Mouse (Mus musculus) stomach, embryonic 14.5 days (tissue): ENCODE data around the gene Crim1. TPM values are rescaled to one million over a fixed set of nuclear protein-coding genes. Genes with fewer than 3 reads are reported as not detected.

ENCODE experiments used
- ATAC-seq: fragments of 200-750 bp; cut with Nextera tagmentation; 2 replicates; pipeline ENCODE4 v1.8.0; 2017; ENCODE audit warnings: low read depth, moderate TSS enrichment; ENCODE audit not compliant: insufficient number of reproducible peaks, insufficient read depth, low FRiP score
- H3K27ac ChIP-seq: fragments of 300-500 bp; sonication (generic); 2 replicates; pipeline ENCODE4 v1.5.1; 2014; ENCODE audit warnings: mild to moderate bottlenecking, low read length, moderate library complexity, mixed read lengths
- H3K27me3 ChIP-seq: fragments of 300-500 bp; sonication (generic); 2 replicates; pipeline ENCODE4 v1.6.1; 2014; ENCODE audit warnings: low read length, control low read depth, mixed read lengths; ENCODE audit not compliant: control insufficient read depth, insufficient read depth
- H3K36me3 ChIP-seq: fragments of 300-500 bp; sonication (generic); 2 replicates; pipeline ENCODE4 v1.6.1; 2014; ENCODE audit warnings: mild to moderate bottlenecking, control low read depth, low read length, moderate library complexity, mixed read lengths; ENCODE audit not compliant: control insufficient read depth, insufficient read depth
- H3K4me1 ChIP-seq: fragments of 300-500 bp; sonication (generic); 2 replicates; pipeline ENCODE4 v1.6.1; 2014; ENCODE audit warnings: low read length, control low read depth, mixed read lengths; ENCODE audit not compliant: control insufficient read depth, insufficient read depth
- H3K4me2 ChIP-seq: fragments of 300-500 bp; sonication (generic); replicated peaks from 2 replicates; pipeline ENCODE4 v1.6.1; 2014; ENCODE audit warnings: low read depth, low read length, control low read depth
- H3K4me3 ChIP-seq: fragments of 300-500 bp; sonication (generic); 2 replicates; pipeline ENCODE4 v1.5.1; 2014; ENCODE audit warnings: low read depth, low read length, control low read depth
- H3K9ac ChIP-seq: fragments of 300-500 bp; sonication (generic); replicated peaks from 2 replicates; pipeline ENCODE4 v1.6.1; 2014; ENCODE audit warnings: low read depth, mild to moderate bottlenecking, control low read depth, low read length, moderate library complexity, mixed read lengths
- H3K9me3 ChIP-seq: fragments of 300-500 bp; sonication (generic); 2 replicates; pipeline ENCODE4 v1.6.1; 2016; ENCODE audit warnings: low read depth, low read length, control low read depth; ENCODE audit not compliant: control insufficient read depth
- WGBS: fragments of 180-500 bp; shearing (Covaris S2); extraction: QIAGEN DNeasy Blood & Tissue Kit; methylation state at CpG from one replicate; pipeline ENCODE4 v1.1.7; 2014; 5-methylcytosine and 5-hydroxymethylcytosine counted together
- polyA plus RNA-seq: library from polyadenylated mRNA; unstranded; fragments of >200 nt; fragmentation: Nextera tagmentation; extraction: Ambion mirVana; gene quantifications from 2 replicates; pipeline ENCODE4 v1.2.1, GENCODE M21; 2014

Crim1 gene
- polyA plus RNA-seq, 1 experiment from 2014 or later: 4.9 TPM

DNA sequence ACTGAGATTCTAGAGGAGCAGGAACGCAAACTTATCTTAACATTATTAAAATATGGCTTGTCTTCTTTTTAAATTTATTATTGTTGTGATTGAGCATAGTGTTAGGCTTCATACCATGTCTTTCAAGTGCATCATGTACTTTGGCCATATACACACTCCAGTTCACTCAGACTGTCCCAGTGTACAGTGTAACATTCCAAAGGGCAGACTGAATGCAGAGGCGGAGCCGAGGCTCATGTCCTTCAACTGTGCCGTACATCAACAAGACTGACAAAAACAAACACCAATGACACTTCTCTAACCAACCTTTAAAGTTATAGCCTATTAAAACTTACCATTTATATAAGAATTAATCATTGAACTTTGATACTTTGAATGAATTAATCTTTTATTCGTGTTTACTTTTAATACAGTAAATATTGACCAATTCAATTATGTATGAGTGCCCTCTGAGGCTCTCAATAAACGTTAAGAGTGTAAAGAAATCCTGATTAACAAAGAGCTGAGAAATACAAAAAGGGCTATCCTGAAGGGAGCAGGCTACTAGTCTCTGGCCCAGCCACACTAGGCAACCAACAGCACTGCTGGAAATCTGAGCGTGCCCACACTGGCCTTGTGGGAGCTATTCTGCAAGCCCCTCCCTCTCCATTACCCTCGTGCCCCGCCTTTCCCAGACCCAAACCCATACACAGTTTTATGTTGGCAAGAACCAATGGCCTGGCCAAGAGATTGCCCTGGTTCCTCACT is 188.2 kb downstream of the Crim1 start:
- Histone ChIP-seq H3K9me3 (no peaks in the 10 kb centered on the region), H3K36me3 (no peaks in the 10 kb centered on the region), H3K4me3 (no peak overlapping the region), H3K27me3 (no peaks in the 10 kb centered on the region), H3K4me2 (no peak overlapping the region), H3K9ac (no peak overlapping the region), H3K27ac (no peak overlapping the region), H3K4me1 (no peaks in the 10 kb centered on the region)
- 74% methylated on average over 9 of the region's 9 CpGs for WGBS
- peak; percentile 77 for ATAC-seq

DNA sequence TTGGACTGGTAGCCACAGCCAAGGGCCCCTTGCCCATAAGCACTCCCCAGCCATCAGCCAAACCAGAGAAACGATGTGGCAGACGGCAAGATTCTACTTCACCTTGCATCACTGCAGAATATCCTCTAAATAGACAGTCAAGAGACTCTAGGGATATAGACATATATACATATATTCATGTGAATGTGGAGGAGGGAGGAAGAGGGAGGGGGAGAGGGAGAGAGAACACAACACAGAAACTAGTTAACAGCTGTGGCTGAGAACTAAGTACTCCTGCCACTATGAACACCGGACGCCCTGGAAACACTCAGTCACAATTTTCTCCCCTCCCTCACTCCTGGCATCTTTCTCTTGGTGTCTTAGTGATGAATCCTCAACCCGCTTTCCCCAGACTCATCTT is 189.5 kb downstream of the Crim1 start:
- WGBS: 86% methylated on average over 5 of the region's 5 CpGs
- no peak for ATAC-seq
- H3K9me3 ChIP-seq: no peaks in the 10 kb centered on the region

DNA sequence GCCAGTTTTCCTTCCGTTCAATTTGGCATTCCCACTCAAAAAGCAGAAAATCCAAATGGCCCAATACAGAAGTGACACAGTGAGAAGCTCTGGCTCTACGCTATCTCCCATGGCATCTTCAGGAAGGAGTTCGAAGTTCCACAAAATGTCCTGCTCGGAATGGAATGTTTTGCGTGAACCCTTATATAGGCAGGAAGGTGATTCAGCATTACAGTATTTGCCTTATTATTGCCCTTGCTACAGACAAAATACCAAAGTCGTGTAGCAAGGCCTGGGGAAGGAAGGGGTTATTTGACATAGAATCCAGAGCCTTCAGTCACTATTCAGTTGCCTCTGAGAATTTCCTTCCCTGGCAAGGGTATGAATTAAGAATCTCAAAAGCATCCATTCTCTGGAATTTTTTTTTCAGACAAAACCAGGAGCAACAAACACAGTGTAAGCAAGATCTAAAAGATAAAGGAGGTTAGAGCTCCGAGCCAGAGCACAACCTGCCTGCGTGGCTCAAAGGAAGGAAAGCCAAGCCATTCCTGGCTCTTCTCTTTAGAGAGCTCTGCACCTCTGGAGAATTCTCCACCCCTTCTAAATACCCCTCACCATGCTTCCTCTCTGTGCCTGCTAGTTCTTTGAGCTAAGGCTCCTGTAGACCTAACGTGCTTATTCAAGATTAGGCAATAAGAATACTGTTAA is 192.5 kb downstream of the Crim1 start:
- 61% methylated on average over 9 of the region's 9 CpGs for WGBS
- Histone ChIP-seq H3K9me3 (no peaks in the 10 kb centered on the region), H3K4me3 (no peak overlapping the region), H3K27me3 (no peaks in the 10 kb centered on the region), H3K9ac (no peak overlapping the region), H3K36me3 (no peaks in the 10 kb centered on the region), H3K4me1 (no peaks in the 10 kb centered on the region), H3K4me2 (no peak overlapping the region), H3K27ac (no peak overlapping the region)
- no peak for ATAC-seq

More for the DNA sequence above, 189.5 kb downstream of the Crim1 start:
- H3K36me3 ChIP-seq: no peaks in the 10 kb centered on the region
- no peaks in the 10 kb centered on the region for H3K27me3 ChIP-seq
- H3K27ac ChIP-seq: no peak overlapping the region
- no peaks in the 10 kb centered on the region for H3K4me1 ChIP-seq
- H3K4me3 ChIP-seq: no peak overlapping the region
- no peak overlapping the region for H3K4me2 ChIP-seq
- no peak overlapping the region for H3K9ac ChIP-seq

DNA sequence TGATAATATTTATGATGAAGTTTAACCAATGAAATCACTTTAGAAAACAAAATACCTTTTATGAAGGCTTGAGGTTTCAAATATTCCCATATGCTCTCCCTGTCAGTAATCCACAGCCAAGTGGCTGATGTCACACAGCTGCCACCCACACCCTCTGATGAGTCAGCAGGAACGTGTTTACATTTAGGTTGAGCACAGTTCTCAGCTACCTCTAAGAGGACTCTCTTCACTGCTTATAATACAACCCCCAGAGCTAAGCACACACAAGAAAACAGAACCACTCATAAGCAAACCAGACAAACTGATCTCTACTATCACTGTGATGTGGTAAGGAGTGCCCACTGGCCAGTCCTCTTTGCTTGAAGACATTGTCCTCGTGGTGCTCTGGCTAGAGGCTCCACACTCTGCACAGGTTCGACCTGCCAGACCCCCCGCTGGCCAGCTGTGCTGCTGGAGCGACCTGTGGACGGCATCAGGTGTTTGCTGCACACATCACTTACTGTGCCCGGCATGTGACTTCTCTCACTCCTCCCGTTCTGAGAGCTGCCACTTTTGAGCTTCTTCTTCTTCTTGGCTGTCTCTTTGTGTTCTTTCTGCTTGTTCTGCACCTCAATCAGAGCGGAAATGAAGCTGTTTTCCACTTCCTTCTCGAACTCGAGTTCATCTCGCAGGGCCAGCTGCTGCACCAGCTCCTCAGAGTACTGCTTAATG is 200.2 kb downstream of the Crim1 start:
- H3K4me3 ChIP-seq: no peak overlapping the region
- peak; percentile 57; the same call in 1 of the 2 replicates for ATAC-seq
- no peak overlapping the region for H3K4me2 ChIP-seq
- no peaks in the 10 kb centered on the region for H3K27me3 ChIP-seq
- 69% methylated on average over 12 of the region's 12 CpGs for WGBS
- 0 out of 2 replicates have a peak, but pooled peaks cover 4% of the 10 kb centered on the region for H3K36me3 ChIP-seq
- peaks cover 12% of the 10 kb centered on the region for H3K4me1 ChIP-seq
- no peak overlapping the region for H3K9ac ChIP-seq
- H3K27ac ChIP-seq: no peak overlapping the region
- no peaks in the 10 kb centered on the region for H3K9me3 ChIP-seq

DNA sequence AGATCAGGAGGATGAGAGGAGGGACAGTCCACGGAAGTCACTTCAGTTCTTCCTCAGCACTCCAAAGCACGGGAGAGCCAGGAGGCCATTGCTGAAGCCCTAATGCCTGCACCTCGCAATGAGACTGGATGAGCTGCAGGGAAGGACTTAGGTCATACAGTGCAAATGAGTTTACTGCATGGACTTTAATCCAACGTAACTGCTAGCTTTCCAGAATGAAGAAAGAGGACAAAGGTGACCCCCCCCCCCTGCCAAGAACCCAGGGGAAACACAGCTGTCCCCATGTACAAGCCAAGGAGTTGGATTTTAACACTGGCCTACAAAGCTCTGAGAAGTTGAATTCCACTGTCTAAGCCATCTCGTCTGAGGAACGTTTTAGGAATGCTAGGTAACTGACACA is 201.3 kb downstream of the Crim1 start:
- Histone ChIP-seq H3K4me3 (no peak overlapping the region), H3K4me2 (no peak overlapping the region), H3K27ac (no peak overlapping the region), H3K9me3 (no peaks in the 10 kb centered on the region), H3K27me3 (no peaks in the 10 kb centered on the region), H3K9ac (no peak overlapping the region), H3K4me1 (peaks cover 12% of the 10 kb centered on the region), H3K36me3 (0 out of 2 replicates have a peak, but pooled peaks cover 4% of the 10 kb centered on the region)
- no peak for ATAC-seq
- 55% methylated on average over 6 of the region's 6 CpGs for WGBS

DNA sequence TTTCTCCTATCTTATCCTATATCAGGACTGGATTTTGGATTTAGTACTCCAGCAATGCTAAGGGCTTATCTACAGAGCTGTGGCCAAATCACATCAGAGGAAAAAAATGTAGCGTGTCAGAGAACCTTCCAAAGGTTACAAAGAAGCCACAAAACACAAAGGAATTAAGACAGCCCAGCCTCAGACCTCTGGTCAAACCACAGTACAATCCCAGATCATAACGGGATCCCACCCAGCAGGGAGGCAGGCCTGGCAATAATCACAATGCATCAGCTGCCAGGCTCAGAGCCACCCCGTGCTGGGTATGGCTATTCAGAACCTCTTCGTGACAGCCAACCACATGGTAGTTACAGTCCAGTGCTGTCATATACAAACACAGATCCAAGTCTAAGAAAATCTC is 201.7 kb downstream of the Crim1 start:
- WGBS: 71% methylated on average over 4 of the region's 4 CpGs
- Histone ChIP-seq H3K27me3 (no peaks in the 10 kb centered on the region), H3K9me3 (no peaks in the 10 kb centered on the region), H3K4me2 (no peak overlapping the region), H3K4me1 (peaks cover 12% of the 10 kb centered on the region), H3K36me3 (0 out of 2 replicates have a peak, but pooled peaks cover 4% of the 10 kb centered on the region), H3K9ac (no peak overlapping the region), H3K27ac (no peak overlapping the region; the same call in 1 of the 2 replicates), H3K4me3 (no peak overlapping the region)
- ATAC-seq: no peak

DNA sequence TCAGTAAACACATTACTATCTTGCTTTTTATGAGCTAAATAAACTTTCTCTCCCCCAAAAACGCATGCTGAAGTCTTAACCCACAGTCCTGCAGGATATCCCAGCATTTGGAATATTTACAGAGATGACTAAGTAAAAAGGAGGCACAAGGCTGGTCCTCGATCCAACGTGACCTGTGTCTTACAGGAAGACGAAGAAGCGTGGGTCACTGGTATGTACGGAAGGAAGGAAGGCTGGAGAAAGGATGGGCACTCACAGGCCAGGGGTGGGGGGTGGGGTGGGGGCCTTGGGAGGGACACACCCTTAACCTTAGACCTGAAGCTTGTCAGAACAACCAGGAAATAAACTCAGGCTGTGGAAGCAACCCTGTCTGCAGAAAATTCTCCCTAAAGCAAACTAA is 202.1 kb downstream of the Crim1 start:
- no peak for ATAC-seq
- 61% methylated on average over 6 of the region's 6 CpGs for WGBS
- Histone ChIP-seq H3K9ac (no peak overlapping the region), H3K27ac (no peak overlapping the region), H3K9me3 (no peaks in the 10 kb centered on the region), H3K27me3 (no peaks in the 10 kb centered on the region), H3K4me3 (no peak overlapping the region), H3K36me3 (0 out of 2 replicates have a peak, but pooled peaks cover 4% of the 10 kb centered on the region), H3K4me2 (no peak overlapping the region), H3K4me1 (peaks cover 12% of the 10 kb centered on the region)

DNA sequence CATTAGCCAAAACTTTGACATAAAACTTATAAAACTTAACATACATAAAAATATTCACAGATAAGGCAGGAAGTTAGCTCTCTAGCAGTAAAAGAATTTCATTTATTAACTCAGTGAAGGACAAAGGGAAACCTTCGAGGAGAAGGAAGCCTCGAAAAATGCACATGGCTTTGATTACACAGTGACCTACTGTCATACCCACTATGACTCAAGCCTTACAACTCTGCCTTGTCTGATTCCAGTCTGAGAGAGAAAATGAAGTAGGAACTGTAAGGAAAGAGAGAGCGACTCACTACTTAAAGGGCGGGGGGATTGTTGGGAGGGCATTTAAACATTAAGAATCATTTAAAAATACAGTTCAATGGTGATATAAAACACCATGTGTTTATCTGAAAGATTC is 203.2 kb downstream of the Crim1 start:
- 70% methylated on average over 4 of the region's 4 CpGs for WGBS
- Histone ChIP-seq H3K9me3 (no peaks in the 10 kb centered on the region), H3K4me2 (no peak overlapping the region), H3K27me3 (no peaks in the 10 kb centered on the region), H3K4me3 (no peak overlapping the region), H3K9ac (no peak overlapping the region), H3K36me3 (0 out of 2 replicates have a peak, but pooled peaks cover 4% of the 10 kb centered on the region), H3K27ac (no peak overlapping the region), H3K4me1 (peaks cover 12% of the 10 kb centered on the region)
- no peak for ATAC-seq
